Mouse (Mus musculus) R1 (cell line): ENCODE data around the gene Mbd6.
A peak's percentile ranks its signal among the peaks of the same experiment; 100 is the strongest.

Experiments used
- DNase-seq: peaks from one replicate; pipeline ENCODE4 v3.0.0-alpha.2; 2018; ENCODE audit warnings: low read depth, low spot score

The Mbd6 gene

DNA sequence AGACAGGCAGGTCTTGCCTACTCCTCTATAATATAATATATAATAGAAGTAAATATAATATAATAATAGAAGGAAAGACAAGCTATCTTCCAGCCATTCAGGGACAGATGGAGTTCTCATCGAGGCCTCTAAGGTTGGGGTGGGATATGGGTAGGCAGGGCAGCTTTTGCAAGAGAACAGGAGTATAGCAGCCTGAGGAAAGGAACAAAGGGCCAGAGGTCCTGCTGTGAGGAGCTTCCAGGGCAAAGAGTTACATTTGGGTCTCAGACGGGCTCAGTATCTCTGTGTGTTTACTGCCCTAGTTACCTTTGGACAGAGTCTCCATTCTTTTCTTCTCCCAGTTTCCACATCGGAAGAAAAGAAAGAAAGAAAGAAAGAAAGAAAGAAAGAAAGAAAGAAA is 25.2 kb downstream of the Mbd6 start:
- DNase-seq: peak; percentile 70

DNA sequence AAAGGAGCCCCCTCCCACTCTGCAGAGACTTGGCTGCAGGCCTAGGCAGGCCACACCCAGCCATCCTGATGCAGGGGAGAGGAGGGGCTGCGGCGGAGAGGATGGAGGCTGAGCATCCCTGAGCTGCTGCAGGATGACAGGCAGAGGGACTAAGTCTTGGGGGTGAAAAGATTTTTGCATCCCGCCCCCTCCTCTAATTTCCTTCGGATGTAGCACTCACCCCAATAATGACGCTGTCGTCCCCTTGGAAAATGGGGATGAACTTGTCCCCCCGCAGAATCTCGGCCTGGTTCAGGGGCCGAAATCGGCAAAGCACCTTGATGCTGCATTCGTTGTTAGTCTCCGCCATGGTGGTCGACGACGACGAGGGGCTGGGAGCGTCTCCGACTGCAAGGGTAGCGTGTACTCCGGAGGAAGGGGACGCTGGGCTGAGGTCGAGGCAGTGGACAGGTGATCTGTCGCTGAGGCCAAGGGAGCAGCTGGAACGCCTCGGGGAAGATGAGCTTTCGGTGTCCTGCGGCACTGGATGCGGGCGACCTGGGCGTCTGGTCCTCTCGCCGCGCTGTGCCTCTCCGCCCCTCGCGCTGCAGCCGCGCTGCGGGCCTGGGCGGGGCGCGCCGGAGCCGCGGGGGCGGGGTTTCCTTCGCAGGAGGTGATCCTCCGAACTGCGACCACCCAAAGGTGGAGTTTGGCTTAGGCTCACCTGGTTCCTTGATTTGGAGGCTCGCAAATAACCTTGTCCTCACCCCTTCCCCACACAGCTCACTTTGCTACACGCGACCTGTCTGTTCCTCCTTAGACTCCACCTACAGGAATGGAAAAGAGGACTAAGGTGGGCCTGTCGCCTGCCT is 26.0 kb downstream of the Mbd6 start, which contains the start of gene Kif5a:
TSS of gene Kif5a (minus strand) at position 801 of the 851 bp plus-strand sequence.
- peak; percentile 41 for DNase-seq

DNA sequence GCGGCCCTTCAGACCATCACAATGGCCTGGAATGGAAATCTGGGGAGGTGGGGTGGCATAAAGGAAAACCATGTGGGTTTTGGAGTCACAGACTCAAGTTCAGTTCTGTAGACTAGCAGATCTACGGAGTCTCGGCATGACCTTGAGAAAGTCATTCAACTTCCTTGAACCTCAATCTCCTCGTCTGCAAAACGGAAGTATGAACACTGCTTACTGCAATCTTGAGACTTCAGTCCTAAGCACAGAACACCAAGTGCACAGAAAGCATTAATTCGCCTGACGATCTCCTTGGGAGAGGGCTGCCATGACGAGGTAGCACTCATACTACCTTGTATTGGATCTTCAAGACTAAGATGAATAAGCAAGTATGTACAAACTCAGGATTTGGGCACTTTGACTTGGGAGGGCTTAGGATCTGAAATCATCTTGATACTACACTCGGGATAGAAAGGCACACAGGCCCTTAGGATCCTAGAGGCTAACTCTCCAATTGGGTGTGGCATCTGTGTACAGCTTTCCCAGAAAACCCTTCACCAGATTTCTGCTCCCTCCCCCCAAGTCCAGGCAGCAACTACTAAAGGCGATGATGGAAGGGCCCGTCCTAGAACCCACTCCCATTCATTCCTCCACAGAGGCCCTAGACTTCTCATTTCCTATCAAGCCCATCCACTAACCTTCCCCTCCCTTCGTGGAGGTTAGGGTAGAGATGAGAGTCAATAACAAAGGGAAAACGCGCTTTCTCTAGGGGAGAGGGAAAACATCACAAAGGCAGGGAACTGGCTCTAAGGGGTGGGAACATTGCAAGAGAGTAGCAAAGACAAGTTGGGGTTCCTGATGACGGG is 26.9 kb downstream of the Mbd6 start:
- peak; percentile 47 for DNase-seq

DNA sequence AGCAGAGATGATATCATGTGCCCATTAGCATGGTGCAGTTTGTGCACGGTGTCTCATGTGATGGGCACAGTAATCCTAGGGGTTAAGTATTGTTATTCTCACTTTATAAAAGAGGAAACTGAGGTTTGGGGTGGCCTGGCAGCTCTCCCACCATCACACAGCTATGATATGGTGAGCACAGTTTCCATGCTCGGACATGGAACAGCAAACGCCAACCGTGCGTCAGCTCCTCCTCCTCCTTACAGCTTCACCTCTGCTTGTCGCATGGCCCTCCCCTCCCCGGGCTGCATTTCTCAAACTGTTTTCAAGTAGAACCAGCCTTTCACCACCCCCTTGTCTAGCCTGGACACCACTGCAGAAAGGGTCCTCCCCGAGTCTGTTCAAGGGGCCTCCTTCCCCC is 30.3 kb downstream of the Mbd6 start:
- no peak for DNase-seq

DNA sequence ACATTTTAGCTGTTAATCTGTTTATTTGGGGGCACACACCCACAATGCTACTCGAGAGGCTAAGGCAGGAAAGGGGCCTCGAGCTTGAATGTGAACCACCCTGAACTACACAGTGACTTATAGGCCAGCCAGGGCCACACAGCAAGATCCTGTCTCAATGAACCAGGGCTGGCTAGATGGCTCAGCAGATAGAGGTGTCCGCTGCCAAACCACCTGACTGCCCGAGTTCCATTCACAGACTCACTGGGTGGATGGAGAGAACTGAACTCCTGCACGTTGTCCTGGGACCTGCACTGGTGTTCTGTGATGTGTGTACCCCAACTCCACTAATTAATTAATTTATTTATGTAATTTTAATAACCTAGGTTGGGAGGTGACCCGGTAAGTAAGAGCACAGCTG is 31.0 kb downstream of the Mbd6 start:
- no peak for DNase-seq

DNA sequence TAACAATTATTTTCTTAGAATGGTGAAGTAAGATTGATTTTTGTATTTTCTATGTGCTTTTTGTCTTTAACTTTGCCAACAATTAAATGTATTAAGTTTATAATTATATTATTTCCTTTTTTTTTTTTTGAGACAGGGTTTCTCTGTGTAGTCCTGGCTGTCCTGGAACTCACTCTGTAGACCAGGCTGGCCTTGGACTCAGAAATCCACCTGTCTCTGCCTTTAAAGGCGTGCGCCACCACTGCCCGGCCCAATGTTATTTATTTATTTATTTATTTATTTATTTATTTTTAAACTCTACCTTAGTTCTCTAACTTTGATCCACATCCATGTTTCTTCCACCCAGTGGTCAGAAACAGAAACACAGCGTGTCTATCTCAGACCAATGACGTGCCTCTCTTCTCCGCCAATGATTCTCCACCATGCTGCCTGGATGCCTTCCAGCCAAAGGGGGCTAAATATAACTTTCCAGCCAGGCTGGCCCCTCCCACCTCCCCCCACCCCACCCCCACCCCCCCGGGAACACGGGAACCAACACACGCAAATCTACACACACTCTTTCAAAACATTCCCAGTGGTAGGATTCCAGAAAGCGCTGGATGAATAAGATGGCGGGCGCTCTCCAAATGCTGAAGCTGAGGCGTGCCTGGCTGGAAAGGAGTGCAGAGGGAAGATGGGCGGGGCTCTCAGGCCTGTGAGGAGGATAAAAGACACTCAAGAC is 33.0 kb downstream of the Mbd6 start:
- DNase-seq: peak; percentile 92

DNA sequence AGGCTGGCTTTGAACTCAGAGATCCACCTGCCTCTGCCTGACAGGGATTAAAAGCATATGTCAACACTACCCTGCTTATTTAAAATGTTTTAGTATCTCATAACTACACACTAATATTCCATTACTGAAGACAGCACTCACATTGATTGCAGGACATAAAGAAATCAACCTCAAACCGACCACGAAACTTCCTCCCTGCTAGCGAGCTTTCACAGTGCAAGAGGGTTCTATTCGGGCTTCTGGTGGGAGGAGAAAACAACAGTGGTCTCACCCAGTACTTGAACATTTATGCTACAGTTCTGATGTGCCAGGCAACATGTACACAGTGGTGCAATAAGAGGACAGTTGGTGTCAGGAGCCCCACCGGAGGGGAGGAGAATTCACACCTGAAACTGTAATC is 38.0 kb downstream of the Mbd6 start:
- DNase-seq: no peak

DNA sequence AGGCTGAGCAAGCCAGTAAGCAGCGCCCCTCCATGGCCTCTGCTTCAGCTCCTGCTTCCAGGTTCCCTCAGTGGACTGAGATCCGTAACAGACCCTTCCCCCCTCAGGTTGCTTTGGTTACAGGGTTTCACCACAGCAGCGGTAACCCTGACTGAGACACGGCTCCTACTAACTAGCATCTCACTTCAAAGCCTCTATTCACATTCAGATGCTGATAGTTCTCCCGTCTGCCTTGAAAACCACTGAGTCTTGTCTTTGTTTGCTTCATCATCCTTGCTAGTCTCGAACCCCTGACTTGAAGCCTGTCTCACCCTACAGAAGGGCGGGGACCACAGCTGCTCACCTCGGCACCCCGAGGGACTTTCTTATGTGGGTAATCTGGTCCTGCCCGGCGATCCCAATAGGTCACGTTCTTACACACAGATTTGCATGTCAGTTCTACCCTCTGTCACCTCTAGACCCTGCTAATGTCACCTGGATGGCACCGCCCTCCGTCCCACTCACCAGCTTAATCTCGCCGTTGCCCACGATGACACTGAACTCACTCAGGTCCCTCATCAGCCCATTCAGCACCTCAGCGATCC is 50.5 kb downstream of the Mbd6 start:
- DNase-seq: peak; percentile 91

DNA sequence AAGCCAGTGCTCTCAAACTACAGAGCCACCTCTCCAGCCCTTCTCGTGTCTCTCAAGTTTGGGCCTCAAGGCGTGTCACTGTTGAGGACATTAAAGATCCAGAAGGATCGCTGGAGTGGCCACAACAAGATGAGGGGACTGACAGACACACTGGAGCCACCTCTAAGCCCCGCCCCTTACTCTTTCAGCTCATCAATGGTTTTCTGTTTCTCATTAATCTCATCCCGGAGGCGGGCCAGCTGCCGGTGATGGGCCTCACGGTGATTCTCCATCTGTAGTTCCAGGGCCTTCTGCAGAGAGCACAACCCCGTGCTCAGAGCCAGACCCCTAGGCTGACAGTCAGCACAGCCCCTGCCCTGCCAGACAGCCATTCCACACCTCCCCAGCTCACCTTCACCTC is 52.3 kb downstream of the Mbd6 start:
- DNase-seq: no peak

DNA sequence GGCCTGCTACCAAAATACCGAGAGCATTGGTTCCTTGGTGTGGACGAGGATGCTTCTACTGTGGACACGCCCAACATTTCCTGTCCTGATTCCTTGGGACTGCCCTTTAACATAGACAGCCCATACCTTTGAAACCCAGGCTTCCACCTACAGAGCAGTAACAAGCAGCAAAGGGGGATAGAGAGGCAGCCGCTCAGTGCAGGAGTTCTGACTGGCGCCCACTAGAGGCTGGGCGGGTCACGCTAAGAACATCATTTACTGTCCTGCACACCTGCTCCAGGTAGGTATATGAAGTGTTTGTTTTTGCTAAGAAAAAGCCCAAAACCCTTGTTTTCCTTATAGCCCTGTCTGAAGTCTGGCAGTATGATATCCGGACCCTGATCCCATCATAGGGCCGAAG is 55.7 kb downstream of the Mbd6 start:
- DNase-seq: peak; percentile 82
